Mouse (Mus musculus) liver, embryonic 11.5 days (tissue): ENCODE data around the gene Mettl23. TPM values are rescaled to one million over a fixed set of nuclear protein-coding genes. Genes with fewer than 3 reads are reported as not detected.

ENCODE experiments used
- ATAC-seq: fragments of 200-750 bp; cut with Nextera tagmentation; replicated peaks from 2 replicates; pipeline ENCODE4 v1.8.0; 2017; ENCODE audit warnings: moderate number of reproducible peaks, mild to moderate bottlenecking, moderate TSS enrichment, moderate library complexity; ENCODE audit not compliant: low FRiP score
- DNase-seq: peaks from one replicate; pipeline ENCODE4 v3.0.0-alpha.2; 2017; ENCODE audit warnings: low spot score
- H3K27ac ChIP-seq: fragments of 300-500 bp; sonication (generic); 2 replicates; pipeline ENCODE4 v1.5.1; 2014; ENCODE audit warnings: mild to moderate bottlenecking, low read depth, low read length, control low read depth
- H3K27me3 ChIP-seq: fragments of 300-500 bp; sonication (generic); replicated peaks from 2 replicates; pipeline ENCODE4 v1.6.1; 2014; ENCODE audit warnings: low read length, mixed read lengths; ENCODE audit not compliant: control insufficient read depth, insufficient read depth
- H3K36me3 ChIP-seq: fragments of 300-500 bp; sonication (generic); 2 replicates; pipeline ENCODE4 v1.6.1; 2014; ENCODE audit warnings: mild to moderate bottlenecking, low read length, moderate library complexity, mixed read lengths; ENCODE audit not compliant: control insufficient read depth, insufficient read depth
- H3K4me1 ChIP-seq: fragments of 300-500 bp; sonication (generic); replicated peaks from 2 replicates; pipeline ENCODE4 v1.6.1; 2014; ENCODE audit warnings: low read length, mixed read lengths; ENCODE audit not compliant: control insufficient read depth, insufficient read depth
- H3K4me2 ChIP-seq: fragments of 300-500 bp; sonication (generic); 2 replicates; pipeline ENCODE4 v1.6.1; 2014; ENCODE audit warnings: mild to moderate bottlenecking, control low read depth, moderate library complexity
- H3K4me3 ChIP-seq: fragments of 300-500 bp; sonication (generic); 2 replicates; pipeline ENCODE4 v1.5.1; 2014; ENCODE audit warnings: low read depth, low read length, control low read depth
- H3K9ac ChIP-seq: fragments of 300-500 bp; sonication (generic); 2 replicates; pipeline ENCODE4 v1.6.1; 2014; ENCODE audit warnings: low read depth, low read length, control low read depth
- H3K9me3 ChIP-seq: fragments of 300-500 bp; sonication (generic); 2 replicates; pipeline ENCODE4 v1.6.1; 2016; ENCODE audit warnings: low read length, inconsistent platforms, mixed read lengths; ENCODE audit not compliant: control insufficient read depth
- WGBS: fragments of 180-500 bp; shearing (Covaris S2); extraction: QIAGEN DNeasy Blood & Tissue Kit; methylation state at CpG from one replicate; pipeline ENCODE4 v1.1.7; 2014; 5-methylcytosine and 5-hydroxymethylcytosine counted together
- polyA plus RNA-seq: library from polyadenylated mRNA; unstranded; fragments of >200 nt; fragmentation: Nextera tagmentation; extraction: Ambion mirVana; gene quantifications from 2 replicates; pipeline ENCODE4 v1.2.1, GENCODE M21; 2014

Mettl23 gene
- polyA plus RNA-seq, 1 experiment from 2014 or later = 65.1 TPM

DNA sequence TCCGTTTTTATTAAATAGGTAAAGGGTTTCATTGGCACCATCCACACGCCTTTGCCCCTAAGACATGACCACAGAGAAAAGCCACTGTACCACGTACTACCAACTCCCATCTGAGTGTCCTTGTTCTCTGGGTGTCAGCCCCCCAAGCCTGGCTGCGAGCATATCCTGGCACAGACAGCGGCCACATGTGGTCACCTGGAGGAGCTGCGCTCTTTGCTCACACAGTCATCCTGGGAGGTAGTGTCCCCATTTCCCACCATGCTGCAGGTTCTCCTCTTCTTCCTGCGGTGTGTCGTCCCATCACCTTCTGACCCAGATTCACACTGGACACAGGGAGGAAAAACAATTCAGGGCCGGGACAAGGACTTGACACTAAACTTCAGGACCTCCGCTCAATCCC, 5.6 kb upstream of the Mettl23 start:
- Histone ChIP-seq H3K9me3 (no peaks in the 10 kb centered on the region), H3K4me1 (peaks cover 21% of the 10 kb centered on the region), H3K9ac (no peak overlapping the region), H3K36me3 (peaks cover 63% of the 10 kb centered on the region), H3K27ac (no peak overlapping the region), H3K4me3 (no peak overlapping the region), H3K27me3 (no peaks in the 10 kb centered on the region), H3K4me2 (no peak overlapping the region)
- DNase-seq = no peak
- WGBS = 88% methylated on average over 10 of the region's 10 CpGs
- ATAC-seq = no peak

DNA sequence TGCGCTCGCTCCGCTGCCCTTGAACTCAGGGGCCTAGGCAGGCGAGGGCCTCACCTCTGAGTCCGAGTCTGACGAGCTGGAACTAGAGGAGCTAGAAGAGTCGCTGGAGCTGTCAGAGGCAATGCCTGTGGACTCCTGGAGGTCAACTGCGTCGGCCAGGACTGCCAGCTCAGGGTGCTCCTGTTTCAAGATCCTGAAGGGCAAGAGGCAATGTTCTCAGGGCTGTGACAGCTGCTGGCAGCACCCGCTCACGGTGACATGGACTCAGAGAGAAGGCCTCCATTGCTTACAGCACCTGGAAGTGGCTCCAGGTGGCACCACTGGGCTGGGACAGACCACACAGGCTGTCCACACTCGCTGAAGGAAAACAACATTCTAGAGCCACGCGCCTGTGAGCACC, 4.1 kb upstream of the Mettl23 start:
- Histone ChIP-seq H3K27ac (no peak overlapping the region), H3K9ac (no peak overlapping the region), H3K4me1 (peaks cover 21% of the 10 kb centered on the region), H3K36me3 (peaks cover 63% of the 10 kb centered on the region), H3K9me3 (no peaks in the 10 kb centered on the region), H3K4me2 (no peak overlapping the region), H3K27me3 (no peaks in the 10 kb centered on the region), H3K4me3 (no peak overlapping the region)
- no peak for DNase-seq
- no peak for ATAC-seq
- WGBS = 91% methylated on average over 14 of the region's 14 CpGs

- Histone ChIP-seq H3K9me3 (no peaks in the 10 kb centered on the region), H3K4me1 (peaks cover 27% of the 10 kb centered on the region), H3K27me3 (no peaks in the 10 kb centered on the region), H3K9ac (peak overlapping the region; percentile 15), H3K27ac (peak overlapping the region; percentile 9; the same call in 1 of the 2 replicates), H3K36me3 (peaks cover 59% of the 10 kb centered on the region), H3K4me3 (peak overlapping the region; percentile 13), H3K4me2 (peak overlapping the region; percentile 28)
- 87% methylated on average over 7 of the region's 7 CpGs for WGBS
- DNase-seq (no peak), ATAC-seq (no peak)
Measured at GRCm38 (mm10) chr11:116839601-116840000, 3.5 kb upstream of the Mettl23 start.

GRCm38 (mm10) chr11:116840748-116841147, 2.3 kb upstream of the Mettl23 start:
- Histone ChIP-seq H3K9me3 (no peaks in the 10 kb centered on the region), H3K27me3 (no peaks in the 10 kb centered on the region), H3K36me3 (peaks cover 51% of the 10 kb centered on the region), H3K4me1 (peaks cover 29% of the 10 kb centered on the region), H3K9ac (peak overlapping the region; percentile 96; the same call in 1 of the 2 replicates), H3K27ac (no peak overlapping the region), H3K4me2 (peak overlapping the region; percentile 93), H3K4me3 (peak overlapping the region; percentile 91)
- ATAC-seq (no peak), DNase-seq (no peak)
- 81% methylated on average over 4 of the region's 4 CpGs for WGBS

GRCm38 (mm10) chr11:116842531-116843260, 382 bp upstream of the Mettl23 start:
- Histone ChIP-seq H3K4me1 (peaks cover 29% of the 10 kb centered on the region), H3K36me3 (peaks cover 33% of the 10 kb centered on the region), H3K27me3 (no peaks in the 10 kb centered on the region), H3K27ac (peak overlapping the region; percentile 99), H3K9ac (peak overlapping the region; percentile 96), H3K9me3 (no peaks in the 10 kb centered on the region), H3K4me3 (peak overlapping the region; percentile 91), H3K4me2 (peak overlapping the region; percentile 93)
- DNase-seq = peak; percentile 85
- ATAC-seq = peak; percentile 66
- under 1% methylated on average over 67 of the region's 73 CpGs for WGBS

- Histone ChIP-seq H3K4me1 (peaks cover 14% of the 10 kb centered on the region), H3K27ac (0 out of 2 replicates have a peak overlapping the region, but pooled peaks have one; percentile 19), H3K4me2 (no peak overlapping the region), H3K36me3 (peaks cover 21% of the 10 kb centered on the region), H3K27me3 (no peaks in the 10 kb centered on the region), H3K9ac (no peak overlapping the region), H3K9me3 (no peaks in the 10 kb centered on the region), H3K4me3 (no peak overlapping the region)
- no peak for DNase-seq
- WGBS = 73% methylated on average over 4 of the region's 4 CpGs
- no peak for ATAC-seq
Measured at GRCm38 (mm10) chr11:116846593-116847181, 3.6 kb downstream of the Mettl23 start.

DNA sequence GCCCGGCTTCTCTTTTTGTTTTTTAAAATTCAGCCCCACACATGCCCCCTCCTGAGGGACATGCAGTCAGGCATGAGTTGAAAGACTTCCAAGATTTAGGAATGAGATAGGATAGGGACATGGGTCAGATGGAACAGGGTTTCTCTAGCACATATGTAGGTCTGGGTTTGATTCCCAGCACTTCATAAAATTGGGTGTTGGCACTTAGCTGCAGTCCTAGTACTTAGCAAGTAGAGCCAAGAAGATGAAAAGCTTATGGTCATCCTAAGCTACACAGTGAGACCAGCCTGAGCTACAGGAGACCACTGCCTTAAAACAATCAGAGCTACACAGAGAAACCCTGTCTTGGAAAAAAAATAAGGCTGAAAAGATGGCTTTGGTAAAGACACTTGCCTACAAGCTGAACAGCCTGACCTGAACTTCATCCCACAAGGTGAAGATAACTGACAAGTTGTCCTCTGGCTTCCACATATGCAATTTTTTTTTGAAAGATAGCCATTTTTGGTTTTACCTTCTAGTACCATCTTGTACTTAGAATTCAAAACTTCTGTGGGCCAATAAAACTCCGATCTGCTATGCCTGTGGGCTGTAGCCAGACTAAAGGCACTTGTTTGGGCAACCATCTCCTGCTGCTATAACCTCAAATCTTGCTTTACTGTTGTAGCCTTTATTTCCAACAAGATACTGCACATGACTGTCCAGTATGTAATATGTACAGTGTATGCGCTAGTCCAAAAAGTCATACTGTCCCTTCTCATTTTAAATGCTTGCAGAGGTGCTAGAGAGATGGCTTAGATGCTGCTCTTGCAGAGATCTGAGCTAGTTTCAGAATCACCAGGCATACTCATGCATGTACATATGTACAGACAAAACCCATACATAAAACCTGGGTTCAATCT, 4.4 kb downstream of the Mettl23 start:
- H3K4me1 ChIP-seq = peaks cover 14% of the 10 kb centered on the region
- no peak overlapping the region for H3K9ac ChIP-seq
- no peaks in the 10 kb centered on the region for H3K9me3 ChIP-seq
- H3K27ac ChIP-seq = no peak overlapping the region
- 92% methylated on average over 3 of the region's 3 CpGs for WGBS
- H3K36me3 ChIP-seq = peaks cover 21% of the 10 kb centered on the region
- H3K4me2 ChIP-seq = no peak overlapping the region
- no peak for ATAC-seq
- no peak overlapping the region for H3K4me3 ChIP-seq
- no peak for DNase-seq
- no peaks in the 10 kb centered on the region for H3K27me3 ChIP-seq

- Histone ChIP-seq H3K4me3 (peak overlapping the region; percentile 17; the same call in 1 of the 2 replicates), H3K9me3 (no peaks in the 10 kb centered on the region), H3K4me2 (no peak overlapping the region), H3K9ac (no peak overlapping the region), H3K4me1 (peaks cover 14% of the 10 kb centered on the region), H3K27me3 (no peaks in the 10 kb centered on the region), H3K36me3 (peaks cover 21% of the 10 kb centered on the region), H3K27ac (no peak overlapping the region)
- ATAC-seq (no peak), DNase-seq (no peak)
- WGBS = 70% methylated on average over 5 of the region's 5 CpGs
Measured at GRCm38 (mm10) chr11:116848086-116848876, 5.2 kb downstream of the Mettl23 start.
